Mouse (Mus musculus) G1E (cell line): ENCODE measurements at regions not wholly inside any gene's neighbourhood (a gene's known extent, or its start where the extent isn't known, plus 50 kb on each side); places are given as distances from the start of the nearest gene placed in this dataset.

ENCODE experiments used
- CTCF ChIP-seq: IDR thresholded peaks from 2 replicates; pipeline ENCODE4 v1.5.1; 2012; ENCODE audit warnings: low read depth, low read length, inconsistent platforms, mixed read lengths
- GATA1 ChIP-seq: IDR thresholded peaks from 2 replicates; pipeline ENCODE4 v1.6.1; 2012; ENCODE audit warnings: borderline replicate concordance, low read length, inconsistent platforms, mixed read lengths
- POLR2AphosphoS5 ChIP-seq: IDR thresholded peaks from 2 replicates; pipeline ENCODE4 v1.6.1; 2012; ENCODE audit warnings: low read depth, low read length, inconsistent platforms; ENCODE audit not compliant: insufficient replicate concordance
- TAL1 ChIP-seq: conservative IDR thresholded peaks from 2 replicates; pipeline ENCODE4 v1.6.1; 2012; ENCODE audit warnings: low read depth, low read length, inconsistent platforms, mixed read lengths

GRCm38 (mm10) chr3:154472426-154472825 lies 124.1 kb upstream of the Cryz start:
- TF ChIP-seq CTCF: no peak
- no peak for TF ChIP-seq POLR2AphosphoS5
- TF ChIP-seq GATA1: no peak
- no peak for TF ChIP-seq TAL1
